Mouse (Mus musculus) erythroblast, embryonic 14.5 days (primary cell): ENCODE results near the gene AU040320.

Experiments
- GATA1 ChIP-seq: IDR thresholded peaks from 2 replicates; pipeline ENCODE4 v1.6.1; 2012; ENCODE audit warnings: low read length, inconsistent platforms, mixed read lengths
- TAL1 ChIP-seq: IDR thresholded peaks from 3 replicates; pipeline ENCODE4 v1.6.1; 2012; ENCODE audit warnings: low read length, inconsistent platforms, mixed read lengths

- TF ChIP-seq GATA1: no peak
- TF ChIP-seq TAL1: no peak
These were observed 97.4 kb downstream of the AU040320 start for GRCm38 (mm10) chr4:126850778-126851080.
